Mouse (Mus musculus): ENCODE measurements around the gene Sult1e1.

DNA sequence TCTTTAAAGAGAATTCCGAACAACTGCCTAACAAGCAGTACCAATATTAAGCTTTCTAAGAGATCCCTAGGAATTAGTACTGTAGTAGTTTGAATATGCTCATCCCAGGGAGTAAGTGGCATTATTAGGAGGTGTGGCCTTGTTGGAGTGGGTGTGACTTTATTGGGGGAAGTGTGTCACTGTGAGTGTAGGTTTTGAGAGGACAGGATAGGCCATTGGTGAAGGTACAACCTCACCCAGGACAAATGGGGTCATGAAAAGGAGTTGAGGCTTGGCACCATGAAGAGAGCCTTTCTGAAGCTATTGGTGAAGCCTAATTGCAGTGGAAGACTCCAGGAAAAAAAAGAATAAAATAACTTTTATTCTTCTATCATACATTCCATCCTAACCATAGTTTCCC, 24.1 kb downstream of the Sult1e1 start:
- TF ChIP-seq CTCF (IDR thresholded peaks at IDR 0.05; ENCODE audit: low read depth) (no peak), EP300 (IDR thresholded peaks at IDR 0.05; ENCODE audit: low read depth) (no peak)
